Mouse (Mus musculus) regulatory T cell (primary cell): ENCODE measurements at regions not wholly inside any gene's neighbourhood (a gene's known extent, or its start where the extent isn't known, plus 50 kb on each side); places are given as distances from the start of the nearest gene placed in this dataset.

Source experiments
- in situ Hi-C: fragments of 300-600 bp; cut with MboI, MseI; formaldehyde crosslinking; loops from one replicate; pipeline ENCODE4 v1.15.1; 2025; ENCODE audit warnings: high pct_unique_total_duplicates

- in situ Hi-C loops = no loop called here
These were observed 357.6 kb upstream of the Acvr2a start for GRCm38 (mm10) chr2:48456072-48457040.

GRCm38 (mm10) chr2:48457117-48457516 lies 356.8 kb upstream of the Acvr2a start:
- in situ Hi-C loops = no loop called here

- in situ Hi-C loops = no loop called here
These were observed 348.4 kb upstream of the Acvr2a start for GRCm38 (mm10) chr2:48465483-48465882.

- in situ Hi-C loops = no loop called here
These were observed 345.0 kb upstream of the Acvr2a start for GRCm38 (mm10) chr2:48468895-48469294.

- in situ Hi-C loops = no loop called here
These were observed 344.6 kb upstream of the Acvr2a start for GRCm38 (mm10) chr2:48469357-48469756.

GRCm38 (mm10) chr2:48473102-48473501 lies 340.8 kb upstream of the Acvr2a start:
- in situ Hi-C loops = no loop called here

- in situ Hi-C loops = no loop called here
These were observed 339.3 kb upstream of the Acvr2a start for GRCm38 (mm10) chr2:48474642-48475041.

- in situ Hi-C loops = no loop called here
These were observed 337.1 kb upstream of the Acvr2a start for GRCm38 (mm10) chr2:48476777-48477176.

GRCm38 (mm10) chr2:48477336-48477735 lies 336.6 kb upstream of the Acvr2a start:
- in situ Hi-C loops = no loop called here

GRCm38 (mm10) chr2:48479601-48480000 lies 334.3 kb upstream of the Acvr2a start:
- in situ Hi-C loops = no loop called here

- in situ Hi-C loops = no loop called here
These were observed 333.3 kb upstream of the Acvr2a start for GRCm38 (mm10) chr2:48480428-48481191.

- in situ Hi-C loops = no loop called here
These were observed 332.6 kb upstream of the Acvr2a start for GRCm38 (mm10) chr2:48481209-48481742.

GRCm38 (mm10) chr2:48493574-48493973 lies 320.3 kb upstream of the Acvr2a start:
- in situ Hi-C loops = no loop called here

GRCm38 (mm10) chr2:48494065-48494464 lies 319.8 kb upstream of the Acvr2a start:
- in situ Hi-C loops = no loop called here

- in situ Hi-C loops = no loop called here
These were observed 319.3 kb upstream of the Acvr2a start for GRCm38 (mm10) chr2:48494632-48495031.

- in situ Hi-C loops = no loop called here
These were observed 315.7 kb upstream of the Acvr2a start for GRCm38 (mm10) chr2:48498047-48498723.

- in situ Hi-C loops = no loop called here
These were observed 314.5 kb upstream of the Acvr2a start for GRCm38 (mm10) chr2:48499396-48499795.

- in situ Hi-C loops = no loop called here
These were observed 312.5 kb upstream of the Acvr2a start for GRCm38 (mm10) chr2:48501387-48501786.

- in situ Hi-C loops = no loop called here
These were observed 300.1 kb upstream of the Acvr2a start for GRCm38 (mm10) chr2:48513848-48514247.

GRCm38 (mm10) chr2:48519838-48520404 lies 294.0 kb upstream of the Acvr2a start:
- in situ Hi-C loops = no loop called here

- in situ Hi-C loops = no loop called here
These were observed 293.4 kb upstream of the Acvr2a start for GRCm38 (mm10) chr2:48520535-48520971.
